Mouse (Mus musculus) layer of hippocampus, adult 9-11 months (tissue): ENCODE measurements around the gene Olfr446.

Experiments
- DNase-seq: peaks from one replicate; pipeline ENCODE4 v3.0.0; 2022

The Olfr446 gene

GRCm38 (mm10) chr6:42921077-42921476 is at the start of gene Olfr446:
Gene Olfr446 (plus strand): TSS chr6:42921377.
- no peak for DNase-seq

GRCm38 (mm10) chr6:42876323-42876722 is 44.9 kb upstream of the Olfr446 start:
- peak; percentile 12 for DNase-seq

DNA sequence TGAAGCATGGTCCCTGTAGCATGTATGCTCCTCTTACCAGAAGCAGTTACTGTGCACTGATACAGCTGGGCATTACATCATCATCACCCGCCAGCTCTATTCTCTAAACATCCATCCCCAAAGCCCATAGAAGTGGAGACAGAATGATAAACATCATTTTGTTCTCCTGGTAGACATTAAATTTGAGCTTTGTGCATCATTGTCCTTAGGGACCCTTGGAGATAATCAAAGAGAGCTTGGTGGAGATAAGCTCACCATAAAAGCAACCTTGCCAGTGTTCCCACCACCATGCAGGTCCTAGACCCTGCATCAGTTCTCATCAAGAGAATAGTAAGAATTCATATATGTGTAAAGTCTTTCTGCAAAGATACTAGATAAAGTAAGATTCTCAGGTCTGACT is 31.0 kb upstream of the Olfr446 start, which contains the start of gene Olfr448:
Olfr448 (plus strand) TSS at position 301 of the 400 bp plus-strand sequence.
- no peak for DNase-seq

- DNase-seq, result no peak
Observed at GRCm38 (mm10) chr6:42900345-42900744, 20.8 kb upstream of the Olfr446 start.

DNA sequence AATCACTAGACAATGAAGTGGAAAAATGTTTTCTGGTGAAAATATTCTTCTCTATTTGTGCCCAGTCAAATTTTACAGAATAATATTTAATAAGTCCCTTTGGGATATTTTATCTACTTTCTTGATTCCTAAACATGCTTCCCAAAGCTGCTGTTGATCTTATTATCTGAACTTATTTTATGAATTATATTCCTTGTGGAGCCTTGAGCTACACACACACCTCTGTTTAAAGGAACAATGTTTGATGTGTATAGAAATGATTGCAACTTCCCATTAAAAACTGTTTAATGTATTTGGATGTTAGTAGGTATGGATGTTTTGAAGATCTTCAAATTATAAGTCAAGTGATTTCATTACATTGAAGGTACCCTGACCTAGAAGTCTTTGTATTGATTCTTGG is 12.6 kb upstream of the Olfr446 start, which contains the start of gene Olfr447:
Olfr447 (plus strand) TSS at position 301 of the 400 bp plus-strand sequence.
- no peak for DNase-seq

GRCm38 (mm10) chr6:42948767-42949166 is 27.6 kb downstream of the Olfr446 start, which contains the start of gene Olfr444:
Gene Olfr444 (plus strand): TSS chr6:42949067.
- DNase-seq, result no peak

- DNase-seq, result no peak
Observed at GRCm38 (mm10) chr6:42980377-42980776, 59.2 kb downstream of the Olfr446 start.
